Mouse (Mus musculus): Measurements from ENCODE around the gene Olfr538. TPM values are rescaled to one million over a fixed set of nuclear protein-coding genes. Genes with fewer than 3 reads are reported as not detected.
"Not testable (repeated sequence)": the region's sequence is repeated elsewhere in the genome, so short reads cannot be mapped to it uniquely, and the experiment has no call there.

Olfr538 gene
- not detected for total RNA-seq (2021)

GRCm38 (mm10) chr7:140567586-140567985, at the start of gene Olfr538:
Gene Olfr538 (plus strand): TSS chr7:140567886.
- intact Hi-C loops (cut with DNase I): no loop called here
- no peak for DNase-seq

DNA sequence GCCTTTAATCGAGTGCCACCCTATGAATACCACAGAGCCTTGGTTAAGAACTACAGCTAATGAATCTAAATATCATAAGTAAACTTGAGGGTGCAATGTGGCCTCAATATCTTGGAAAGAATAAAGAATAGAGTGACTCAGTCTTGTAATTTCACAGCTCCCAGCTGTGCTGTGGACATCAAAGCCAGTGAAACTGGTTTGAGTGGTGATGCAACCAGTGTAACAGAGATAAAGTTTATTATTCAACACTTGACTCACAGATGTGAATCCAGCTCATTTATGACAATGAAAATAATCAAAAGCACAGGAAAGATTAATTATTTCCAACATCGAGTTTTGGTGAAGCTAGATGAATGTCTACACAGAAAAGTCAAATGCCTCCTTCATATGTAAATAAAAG, 27.9 kb upstream of the Olfr538 start:
- intact Hi-C loops (cut with DNase I): no loop called here
- DNase-seq: no peak

GRCm38 (mm10) chr7:140600969-140601368, 33.3 kb downstream of the Olfr538 start, which contains the start of gene Olfr46:
Gene Olfr46 (plus strand): TSS chr7:140601269.
- DNase-seq; intact Hi-C loops (cut with DNase I): not testable (repeated sequence)

Other genes with a start within 250 kb of the Olfr538 start
- not detected for gene Olfr525, start 247.0 kb upstream of the Olfr538 start, total RNA-seq (2021)
- gene Olfr527, start 233.9 kb upstream of the Olfr538 start, total RNA-seq (2021): not detected
- gene Olfr60, start 206.2 kb upstream of the Olfr538 start, total RNA-seq (2021): not detected
- gene Olfr530, start 191.6 kb upstream of the Olfr538 start, total RNA-seq (2021): not detected
- gene Olfr531, start 165.0 kb upstream of the Olfr538 start, total RNA-seq (2021): not detected
- not detected for gene Olfr532, start 146.2 kb upstream of the Olfr538 start, total RNA-seq (2021)
- not detected for gene Olfr533, start 104.5 kb upstream of the Olfr538 start, total RNA-seq (2021)
- not detected for gene Olfr535, start 83.7 kb upstream of the Olfr538 start, total RNA-seq (2021)
- not detected for gene Olfr536, start 60.5 kb upstream of the Olfr538 start, total RNA-seq (2021)
- gene Olfr46, start 33.4 kb downstream of the Olfr538 start, total RNA-seq (2021): not detected
- gene Olfr61, start 61.1 kb downstream of the Olfr538 start, total RNA-seq (2021): not detected
- gene Olfr53, start 78.6 kb downstream of the Olfr538 start, total RNA-seq (2021): not detected
- not detected for gene Olfr539, start 92.0 kb downstream of the Olfr538 start, total RNA-seq (2021)
- not detected for gene Olfr45, start 114.1 kb downstream of the Olfr538 start, total RNA-seq (2021)
- not detected for gene Olfr541, start 129.4 kb downstream of the Olfr538 start, total RNA-seq (2021)
- 10 to 100 TPM in 1 of 2 experiments, 1 to 10 TPM in 1; 4.3 to 13.2 TPM for gene Cyp2e1, start 195.9 kb downstream of the Olfr538 start, total RNA-seq (2021)
- gene Syce1, start 220.0 kb downstream of the Olfr538 start, total RNA-seq (2021): not detected

Data from heart, postnatal 36 days (tissue).